Mouse (Mus musculus) forebrain, postnatal 0 days (tissue): Measurements from ENCODE around the gene Sh2d1b2. TPM values are rescaled to one million over a fixed set of nuclear protein-coding genes. Genes with fewer than 3 reads are reported as not detected.

Experiments used
- ATAC-seq: fragments of 200-750 bp; cut with Nextera tagmentation; 2 replicates; pipeline ENCODE4 v1.8.0; 2017; ENCODE audit warnings: mild to moderate bottlenecking, moderate library complexity
- DNase-seq: peaks from one replicate; pipeline ENCODE4 v3.0.0-alpha.2; 2015
- H3K27ac ChIP-seq: fragments of 300-500 bp; sonication (generic); 2 replicates; pipeline ENCODE4 v1.5.1; 2014; ENCODE audit warnings: low read depth, mild to moderate bottlenecking, antibody characterized with exemption, low read length, moderate library complexity, mixed read lengths
- H3K27me3 ChIP-seq: fragments of 300-500 bp; sonication (generic); 2 replicates; pipeline ENCODE4 v1.6.1; 2014; ENCODE audit warnings: mild to moderate bottlenecking, low read length, mixed read lengths; ENCODE audit not compliant: insufficient read depth
- H3K36me3 ChIP-seq: fragments of 300-500 bp; sonication (generic); 2 replicates; pipeline ENCODE4 v1.6.1; 2014; ENCODE audit warnings: mild to moderate bottlenecking, moderate library complexity; ENCODE audit not compliant: insufficient read depth
- H3K4me1 ChIP-seq: fragments of 300-500 bp; sonication (generic); 2 replicates; pipeline ENCODE4 v1.6.1; 2014; ENCODE audit warnings: antibody characterized with exemption; ENCODE audit not compliant: insufficient read depth
- H3K4me2 ChIP-seq: fragments of 300-500 bp; sonication (generic); 2 replicates; pipeline ENCODE4 v1.6.1; 2014; ENCODE audit warnings: low read depth, mild to moderate bottlenecking, moderate library complexity
- H3K4me3 ChIP-seq: fragments of 300-500 bp; sonication (generic); 2 replicates; pipeline ENCODE4 v1.5.1; 2014; ENCODE audit warnings: low read depth, low read length, mixed read lengths
- H3K9ac ChIP-seq: fragments of 300-500 bp; sonication (generic); 2 replicates; pipeline ENCODE4 v1.6.1; 2014; ENCODE audit warnings: mild to moderate bottlenecking
- H3K9me3 ChIP-seq: fragments of 300-500 bp; sonication (generic); 2 replicates; pipeline ENCODE4 v1.6.1; 2016; ENCODE audit warnings: low read length
- CTCF ChIP-seq: sonication (generic); IDR thresholded peaks from 2 replicates; pipeline ENCODE4 v1.5.1; 2016; ENCODE audit warnings: antibody characterized with exemption, control low read depth, low read depth
- WGBS: fragments of 180-500 bp; shearing (Covaris S2); extraction: QIAGEN DNeasy Blood & Tissue Kit; methylation state at CpG from one replicate; pipeline ENCODE4 v1.1.7; 2014; 5-methylcytosine and 5-hydroxymethylcytosine counted together
- polyA plus RNA-seq: library from polyadenylated mRNA; unstranded; fragments of >200 nt; fragmentation: Nextera tagmentation; extraction: Ambion mirVana; gene quantifications from 2 replicates; pipeline ENCODE4 v1.2.1, GENCODE M21; 2015
- total RNA-seq: library from RNA; depleted of rRNA; stranded (reverse); fragments of >200 nt; gene quantifications from 2 replicates; pipeline ENCODE4 v1.2.3, GENCODE M21; 2014; rRNA removed

The Sh2d1b2 gene
- total and polyA plus RNA-seq, 2 experiments from 2014 or later, result not detected

GRCm38 (mm10) chr1:170301686-170302085 is 69.1 kb downstream of the Sh2d1b2 start:
- H3K4me2 ChIP-seq, result no peak overlapping the region
- H3K4me3 ChIP-seq, result no peak overlapping the region
- H3K27ac ChIP-seq, result no peak overlapping the region
- no peaks in the 10 kb centered on the region for H3K36me3 ChIP-seq
- ATAC-seq, result no peak
- H3K4me1 ChIP-seq, result no peaks in the 10 kb centered on the region
- no peaks in the 10 kb centered on the region for H3K9me3 ChIP-seq
- no peak overlapping the region for H3K9ac ChIP-seq
- 93% methylated on average over 9 of the region's 9 CpGs for WGBS
- TF ChIP-seq CTCF, result no peak
- no peaks in the 10 kb centered on the region for H3K27me3 ChIP-seq
- no peak for DNase-seq

DNA sequence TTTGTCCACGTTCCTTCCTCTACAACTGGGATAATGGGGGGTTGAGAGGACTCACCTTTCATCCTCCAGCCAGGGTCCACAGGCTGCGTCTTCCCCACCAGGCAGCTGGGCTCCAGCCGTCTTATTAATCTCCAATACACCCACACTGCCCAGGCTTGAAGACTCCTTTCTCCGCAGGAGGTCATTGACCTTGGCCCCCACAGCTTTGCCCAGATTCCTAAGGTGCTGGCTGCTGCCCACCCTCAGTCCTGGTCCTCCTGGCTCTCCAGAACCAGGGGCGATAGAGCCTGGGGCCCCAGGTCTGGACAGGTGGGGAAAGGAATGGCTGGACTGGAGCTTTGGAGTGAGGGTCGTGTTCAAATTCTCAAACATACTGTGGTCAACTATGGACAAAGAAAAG is 69.9 kb downstream of the Sh2d1b2 start:
- H3K27ac ChIP-seq, result no peak overlapping the region
- ATAC-seq, result no peak
- no peak overlapping the region for H3K4me3 ChIP-seq
- DNase-seq, result no peak
- H3K36me3 ChIP-seq, result no peaks in the 10 kb centered on the region
- no peaks in the 10 kb centered on the region for H3K9me3 ChIP-seq
- H3K9ac ChIP-seq, result no peak overlapping the region
- 86% methylated on average over 6 of the region's 6 CpGs for WGBS
- H3K4me1 ChIP-seq, result no peaks in the 10 kb centered on the region
- no peak overlapping the region for H3K4me2 ChIP-seq
- no peaks in the 10 kb centered on the region for H3K27me3 ChIP-seq
- TF ChIP-seq CTCF, result no peak

DNA sequence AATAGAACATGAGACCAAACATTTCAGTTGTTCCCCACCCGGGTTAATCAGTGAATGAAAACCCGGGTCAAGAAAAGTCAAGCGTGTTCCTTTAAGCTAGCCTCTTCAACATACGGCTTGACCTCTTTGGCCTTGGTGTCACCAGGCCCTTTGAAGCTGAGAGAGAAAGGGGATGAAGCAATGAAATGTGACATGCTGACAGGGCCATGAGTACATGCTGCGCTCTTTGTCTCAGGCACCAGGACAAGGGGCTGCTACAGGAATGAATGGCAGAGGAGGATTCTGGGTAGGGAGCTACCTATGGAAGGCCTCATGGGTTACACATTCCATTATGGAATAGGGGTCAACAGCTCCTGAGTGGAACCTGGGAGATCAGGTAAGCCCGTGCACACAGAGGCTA is 70.6 kb downstream of the Sh2d1b2 start:
- no peak for TF ChIP-seq CTCF
- ATAC-seq (no peak), DNase-seq (no peak)
- no peak overlapping the region for H3K4me3 ChIP-seq
- H3K27ac ChIP-seq, result no peak overlapping the region
- no peaks in the 10 kb centered on the region for H3K4me1 ChIP-seq
- WGBS, result 81% methylated on average over 6 of the region's 6 CpGs
- H3K4me2 ChIP-seq, result no peak overlapping the region
- no peak overlapping the region for H3K9ac ChIP-seq
- H3K36me3 ChIP-seq, result no peaks in the 10 kb centered on the region
- no peaks in the 10 kb centered on the region for H3K27me3 ChIP-seq
- no peaks in the 10 kb centered on the region for H3K9me3 ChIP-seq

Other genes starting within 250 kb of the Sh2d1b2 start
- 5.7 and 9.7 TPM in 2 replicates for gene Ddr2, start 122.0 kb upstream of the Sh2d1b2 start, total RNA-seq
- 5.6 and 8.2 TPM in 2 replicates for gene Ddr2, start 122.0 kb upstream of the Sh2d1b2 start, polyA plus RNA-seq
- gene Uap1, start 57.8 kb upstream of the Sh2d1b2 start, total RNA-seq, result 47.6 and 48.5 TPM in 2 replicates
- 49.0 and 58.0 TPM in 2 replicates for gene Uap1, start 57.8 kb upstream of the Sh2d1b2 start, polyA plus RNA-seq
- 34.5 and 44.1 TPM in 2 replicates for gene Uhmk1, start 17.4 kb upstream of the Sh2d1b2 start, total RNA-seq
- gene Uhmk1, start 17.4 kb upstream of the Sh2d1b2 start, polyA plus RNA-seq, result 4.7 and 6.8 TPM in 2 replicates
- not detected in 2 replicates for gene Sh2d1b1, start 44.6 kb downstream of the Sh2d1b2 start, total RNA-seq
- gene Sh2d1b1, start 44.6 kb downstream of the Sh2d1b2 start, polyA plus RNA-seq, result not detected in 2 replicates
- gene Gm7694, start 73.6 kb downstream of the Sh2d1b2 start, total RNA-seq, result 1.2 and 2.4 TPM in 2 replicates
- gene Gm7694, start 73.6 kb downstream of the Sh2d1b2 start, polyA plus RNA-seq, result 0.39 and 0.85 TPM in 2 replicates
- not detected in 2 replicates for gene Spata46, start 76.1 kb downstream of the Sh2d1b2 start, total RNA-seq
- not detected in 2 replicates for gene Spata46, start 76.1 kb downstream of the Sh2d1b2 start, polyA plus RNA-seq